Mouse (Mus musculus) forebrain, embryonic 11.5 days (tissue): ENCODE results near the gene Pard3. TPM values are rescaled to one million over a fixed set of nuclear protein-coding genes. Genes with fewer than 3 reads are reported as not detected.

Experiments used
- ATAC-seq: fragments of 200-750 bp; cut with Nextera tagmentation; replicated peaks from 2 replicates; pipeline ENCODE4 v1.8.0; 2017; ENCODE audit warnings: moderate TSS enrichment; ENCODE audit not compliant: low FRiP score
- DNase-seq: peaks from one replicate; pipeline ENCODE4 v3.0.0-alpha.2; 2017; ENCODE audit warnings: low spot score
- H3K27ac ChIP-seq: fragments of 300-500 bp; sonication (generic); 2 replicates; pipeline ENCODE4 v1.5.1; 2014; ENCODE audit warnings: low read depth, low read length
- H3K27me3 ChIP-seq: fragments of 300-500 bp; sonication (generic); 2 replicates; pipeline ENCODE4 v1.6.1; 2014; ENCODE audit warnings: mild to moderate bottlenecking, low read length, mixed read lengths; ENCODE audit not compliant: control insufficient read depth, insufficient read depth
- H3K36me3 ChIP-seq: fragments of 300-500 bp; sonication (generic); 2 replicates; pipeline ENCODE4 v1.6.1; 2014; ENCODE audit warnings: mild to moderate bottlenecking, low read length, moderate library complexity, mixed read lengths; ENCODE audit not compliant: control insufficient read depth, insufficient read depth
- H3K4me1 ChIP-seq: fragments of 300-500 bp; sonication (generic); replicated peaks from 2 replicates; pipeline ENCODE4 v1.6.1; 2014; ENCODE audit warnings: low read length, mixed read lengths; ENCODE audit not compliant: control insufficient read depth, insufficient read depth
- H3K4me2 ChIP-seq: fragments of 300-500 bp; sonication (generic); 2 replicates; pipeline ENCODE4 v1.6.1; 2014; ENCODE audit warnings: low read depth, mild to moderate bottlenecking, low read length, moderate library complexity, mixed read lengths; ENCODE audit not compliant: severe bottlenecking
- H3K4me3 ChIP-seq: fragments of 300-500 bp; sonication (generic); 2 replicates; pipeline ENCODE4 v1.5.1; 2014; ENCODE audit warnings: low read depth, low read length
- H3K9ac ChIP-seq: fragments of 300-500 bp; sonication (generic); 2 replicates; pipeline ENCODE4 v1.6.1; 2014; ENCODE audit warnings: low read length
- H3K9me3 ChIP-seq: fragments of 300-500 bp; sonication (generic); 2 replicates; pipeline ENCODE4 v1.6.1; 2016; ENCODE audit warnings: low read length, mixed read lengths; ENCODE audit not compliant: control insufficient read depth
- WGBS: fragments of 180-500 bp; shearing (Covaris S2); extraction: QIAGEN DNeasy Blood & Tissue Kit; methylation state at CpG from one replicate; pipeline ENCODE4 v1.1.7; 2014; 5-methylcytosine and 5-hydroxymethylcytosine counted together
- polyA plus RNA-seq: library from polyadenylated mRNA; unstranded; fragments of >200 nt; fragmentation: Nextera tagmentation; extraction: Ambion mirVana; gene quantifications from 2 replicates; pipeline ENCODE4 v1.2.1, GENCODE M21; 2014

Gene Pard3
- polyA plus RNA-seq, 1 experiment from 2014 or later = 39.8 TPM

DNA sequence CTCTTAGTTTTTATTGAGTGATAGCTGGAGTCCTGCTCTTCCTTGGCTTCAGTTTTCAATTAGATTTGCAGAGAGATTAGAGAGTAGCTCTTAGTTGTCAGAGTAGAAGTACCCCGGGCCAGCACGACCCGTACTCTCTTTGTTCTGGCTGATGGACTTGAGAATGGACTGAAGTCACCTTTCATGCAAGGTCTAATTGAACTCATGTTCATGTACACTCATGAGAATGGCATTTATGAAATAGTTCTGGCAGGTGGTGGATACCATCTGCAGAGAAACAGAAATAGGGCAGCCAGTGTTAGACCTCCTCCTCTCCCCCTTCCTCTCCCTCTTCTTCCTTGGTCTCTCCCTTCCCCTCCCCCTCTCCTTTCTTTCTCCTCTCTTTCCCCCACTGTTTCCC is 158.7 kb downstream of the Pard3 start:
- Histone ChIP-seq H3K27ac (no peak overlapping the region), H3K4me2 (no peak overlapping the region), H3K27me3 (no peaks in the 10 kb centered on the region), H3K9me3 (no peaks in the 10 kb centered on the region), H3K4me1 (no peaks in the 10 kb centered on the region; the same call in 1 of the 2 replicates), H3K4me3 (no peak overlapping the region), H3K36me3 (no peaks in the 10 kb centered on the region), H3K9ac (no peak overlapping the region)
- 66% methylated on average over 3 of the region's 3 CpGs for WGBS
- ATAC-seq (no peak), DNase-seq (no peak)

DNA sequence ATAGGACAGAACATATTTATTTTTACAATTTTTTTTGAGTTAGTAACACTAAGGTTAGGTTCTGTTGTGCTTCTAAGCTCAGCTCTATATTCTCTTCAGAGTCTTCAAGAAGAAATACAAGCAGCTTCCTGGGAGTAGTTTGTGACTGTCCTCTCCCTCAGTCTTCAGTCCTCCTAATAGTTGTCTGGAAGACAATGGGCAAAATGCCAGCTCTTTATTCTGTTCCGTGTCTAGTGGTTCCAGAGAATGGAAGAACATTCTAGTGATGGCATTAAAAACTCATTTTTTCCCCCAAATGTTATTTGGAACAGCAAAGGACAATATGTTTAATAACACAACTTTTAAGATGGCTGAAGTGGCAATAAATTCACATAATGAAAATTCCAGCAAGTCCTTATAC is 163.3 kb downstream of the Pard3 start:
- no peak for DNase-seq

DNA sequence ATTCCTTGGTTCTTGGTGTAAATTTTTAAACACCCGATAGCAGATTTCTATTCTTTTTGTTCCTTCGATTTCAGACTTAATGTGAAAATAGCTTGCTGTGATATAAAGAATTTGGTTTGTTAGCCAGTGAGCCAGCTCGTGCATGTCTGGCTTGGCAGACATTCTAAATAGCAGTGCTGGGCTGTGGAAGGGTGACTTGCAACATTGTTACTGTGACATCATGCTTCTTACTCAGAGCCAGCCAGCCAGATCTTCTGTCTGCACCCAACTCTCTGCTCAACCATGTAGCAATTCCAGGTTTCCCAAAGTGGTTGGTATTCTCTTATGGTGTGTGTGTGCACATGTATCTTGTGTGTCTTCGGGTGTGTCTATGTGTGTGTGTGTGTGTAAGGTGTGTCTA is 163.7 kb downstream of the Pard3 start:
- H3K9me3 ChIP-seq = no peaks in the 10 kb centered on the region
- DNase-seq (no peak), ATAC-seq (no peak)
- no peak overlapping the region for H3K9ac ChIP-seq
- H3K4me2 ChIP-seq = no peak overlapping the region
- no peaks in the 10 kb centered on the region for H3K36me3 ChIP-seq
- no peaks in the 10 kb centered on the region for H3K4me1 ChIP-seq
- WGBS = 87% methylated on average over 4 of the region's 4 CpGs
- H3K27me3 ChIP-seq = no peaks in the 10 kb centered on the region
- H3K4me3 ChIP-seq = no peak overlapping the region
- no peak overlapping the region for H3K27ac ChIP-seq

More for the DNA sequence above, 163.3 kb downstream of the Pard3 start:
- H3K4me2 ChIP-seq = no peak overlapping the region
- no peak overlapping the region for H3K9ac ChIP-seq
- no peak overlapping the region for H3K27ac ChIP-seq
- no peak overlapping the region for H3K4me3 ChIP-seq
- H3K27me3 ChIP-seq = no peaks in the 10 kb centered on the region
- H3K9me3 ChIP-seq = no peaks in the 10 kb centered on the region
- H3K4me1 ChIP-seq = no peaks in the 10 kb centered on the region
- 68% methylated on average over 1 of the region's 1 CpGs for WGBS
- H3K36me3 ChIP-seq = no peaks in the 10 kb centered on the region
- no peak for ATAC-seq

- no peak for ATAC-seq
- Histone ChIP-seq H3K36me3 (no peaks in the 10 kb centered on the region), H3K9me3 (no peaks in the 10 kb centered on the region), H3K4me2 (no peak overlapping the region), H3K27me3 (no peaks in the 10 kb centered on the region), H3K4me3 (no peak overlapping the region), H3K27ac (no peak overlapping the region), H3K4me1 (no peaks in the 10 kb centered on the region), H3K9ac (no peak overlapping the region)
- DNase-seq = no peak
- WGBS = 82% methylated on average over 15 of the region's 15 CpGs
These were observed 165.9 kb downstream of the Pard3 start for GRCm38 (mm10) chr8:127229325-127230232.

GRCm38 (mm10) chr8:127230233-127230595 is 166.5 kb downstream of the Pard3 start:
- H3K27me3 ChIP-seq = no peaks in the 10 kb centered on the region
- H3K4me2 ChIP-seq = no peak overlapping the region
- H3K9ac ChIP-seq = no peak overlapping the region
- no peaks in the 10 kb centered on the region for H3K9me3 ChIP-seq
- H3K4me3 ChIP-seq = no peak overlapping the region
- 75% methylated on average over 8 of the region's 8 CpGs for WGBS
- no peak overlapping the region for H3K27ac ChIP-seq
- DNase-seq (no peak), ATAC-seq (no peak)
- H3K4me1 ChIP-seq = no peaks in the 10 kb centered on the region
- no peaks in the 10 kb centered on the region for H3K36me3 ChIP-seq

GRCm38 (mm10) chr8:127243351-127243750 is 179.7 kb downstream of the Pard3 start:
- 89% methylated on average over 4 of the region's 4 CpGs for WGBS
- DNase-seq = no peak
- Histone ChIP-seq H3K4me2 (no peak overlapping the region), H3K36me3 (no peaks in the 10 kb centered on the region), H3K9ac (no peak overlapping the region), H3K4me3 (no peak overlapping the region), H3K9me3 (no peaks in the 10 kb centered on the region), H3K27ac (no peak overlapping the region), H3K4me1 (no peaks in the 10 kb centered on the region), H3K27me3 (no peaks in the 10 kb centered on the region)
- ATAC-seq = no peak

GRCm38 (mm10) chr8:127243841-127244240 is 180.1 kb downstream of the Pard3 start:
- 91% methylated on average over 11 of the region's 11 CpGs for WGBS
- Histone ChIP-seq H3K36me3 (no peaks in the 10 kb centered on the region), H3K4me1 (no peaks in the 10 kb centered on the region), H3K27me3 (no peaks in the 10 kb centered on the region), H3K27ac (no peak overlapping the region), H3K9me3 (no peaks in the 10 kb centered on the region), H3K4me3 (no peak overlapping the region), H3K4me2 (no peak overlapping the region), H3K9ac (no peak overlapping the region)
- ATAC-seq (no peak), DNase-seq (no peak)

GRCm38 (mm10) chr8:127250746-127251145 is 187.1 kb downstream of the Pard3 start:
- Histone ChIP-seq H3K9ac (no peak overlapping the region), H3K9me3 (no peaks in the 10 kb centered on the region), H3K4me3 (no peak overlapping the region), H3K4me1 (peaks cover 8% of the 10 kb centered on the region; the same call in 1 of the 2 replicates), H3K27ac (no peak overlapping the region), H3K36me3 (no peaks in the 10 kb centered on the region), H3K27me3 (no peaks in the 10 kb centered on the region), H3K4me2 (no peak overlapping the region)
- no peak for ATAC-seq
- DNase-seq = no peak
- 52% methylated on average over 4 of the region's 4 CpGs for WGBS

DNA sequence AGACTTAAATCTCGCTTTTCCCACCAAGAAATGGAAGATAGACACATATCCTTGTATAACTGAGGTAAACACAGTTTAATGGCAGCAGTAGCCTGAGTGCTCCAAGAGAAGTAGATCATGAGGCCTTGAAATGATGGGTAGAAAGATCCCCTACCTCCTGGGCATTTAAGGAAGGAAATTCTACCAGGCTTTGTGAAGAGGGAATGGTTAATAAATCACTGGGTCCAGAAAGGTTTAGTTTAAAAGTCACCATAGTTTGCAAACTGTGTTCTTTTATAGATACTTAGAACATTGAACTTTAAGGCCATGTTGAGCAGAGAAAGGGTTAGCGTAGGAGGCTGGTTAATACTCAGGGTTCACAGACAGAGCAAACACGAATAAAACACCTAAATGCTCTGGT is 187.8 kb downstream of the Pard3 start:
- peaks cover 8% of the 10 kb centered on the region; the same call in 1 of the 2 replicates for H3K4me1 ChIP-seq
- no peak overlapping the region for H3K27ac ChIP-seq
- 94% methylated on average over 3 of the region's 3 CpGs for WGBS
- DNase-seq = no peak
- H3K9ac ChIP-seq = no peak overlapping the region
- ATAC-seq = no peak
- H3K36me3 ChIP-seq = no peaks in the 10 kb centered on the region
- H3K27me3 ChIP-seq = no peaks in the 10 kb centered on the region
- H3K4me3 ChIP-seq = no peak overlapping the region
- H3K9me3 ChIP-seq = no peaks in the 10 kb centered on the region
- H3K4me2 ChIP-seq = no peak overlapping the region
